Comparison of ENCODE assay signal across 12 mouse cellular contexts in genomic region chr4:132783732-132784131, GRCm38 (mm10).
"Had no signal": no experiment of that assay in that cellular context is flagged by ENCODE, and none has a peak within 500 bp of the region (broad histone marks: within the 10 kb centered on the region; RNA-seq: fewer than 3 reads in every experiment).

No protein-coding gene starts in this region.

- H3K9me3 ChIP-seq: kidney, embryonic 15.5 days; limb, embryonic 15.5 days; liver, embryonic 12.5 days; neural tube, embryonic 13.5 days had no signal

- H3K4me3 ChIP-seq: kidney, embryonic 15.5 days; limb, embryonic 15.5 days; liver, embryonic 12.5 days; neural tube, embryonic 13.5 days had no signal

- H3K27me3 ChIP-seq: kidney, embryonic 15.5 days; limb, embryonic 15.5 days; liver, embryonic 12.5 days; neural tube, embryonic 13.5 days had no signal

- DNase-seq: kidney, adult 2 months; kidney, postnatal 14 days; lung, embryonic 14.5 days; lung, postnatal 10 days; midbrain, embryonic 14.5 days; right cerebral cortex, postnatal 14 days had no signal

- H3K4me1 ChIP-seq: kidney, embryonic 15.5 days; limb, embryonic 15.5 days; neural tube, embryonic 13.5 days had no signal

- H3K27ac ChIP-seq: kidney, embryonic 15.5 days; limb, embryonic 15.5 days; liver, embryonic 12.5 days; macrophage; neural tube, embryonic 13.5 days; stomach, postnatal 0 days had no signal

- ATAC-seq: liver, embryonic 12.5 days had no signal

- H3K4me2 ChIP-seq: kidney, embryonic 15.5 days; limb, embryonic 15.5 days; liver, embryonic 12.5 days; lung, embryonic 14.5 days; neural tube, embryonic 13.5 days had no signal

- H3K9ac ChIP-seq: kidney, embryonic 15.5 days; limb, embryonic 15.5 days; liver, embryonic 12.5 days; lung, embryonic 14.5 days; neural tube, embryonic 13.5 days had no signal
